Mouse (Mus musculus) heart, adult 2 months (tissue): ENCODE results near the gene Onecut3.

ENCODE experiments used
- CTCF ChIP-seq: fragments of 200-600 bp; IDR thresholded peaks from 2 replicates; pipeline ENCODE4 v1.8.1; 2022; ENCODE audit warnings: antibody characterized with exemption, mild to moderate bottlenecking, moderate library complexity
- EP300 ChIP-seq: fragments of 200-500 bp; IDR thresholded peaks from 2 replicates; pipeline ENCODE4 v1.6.1; 2011; ENCODE audit warnings: low read depth, low read length, control low read depth; ENCODE audit not compliant: insufficient read depth
- POLR2A ChIP-seq: fragments of 200-500 bp; IDR thresholded peaks from 2 replicates; pipeline ENCODE4 v1.6.1; 2011; ENCODE audit warnings: mild to moderate bottlenecking, low read depth, low read length, control low read depth; ENCODE audit not compliant: insufficient read depth

- no peak for TF ChIP-seq CTCF
- no peak for TF ChIP-seq EP300
- TF ChIP-seq POLR2A: no peak
Observed at GRCm38 (mm10) chr10:80533704-80534103, 39.1 kb downstream of the Onecut3 start.
